Mouse (Mus musculus) megakaryocyte, embryonic 14.5 days (primary cell): ENCODE measurements around the gene Gm20388.

Source experiments
- FLI1 ChIP-seq: IDR thresholded peaks from 2 replicates; pipeline ENCODE4 v1.6.1; 2012; ENCODE audit warnings: low read length, inconsistent platforms, mixed read lengths
- GATA1 ChIP-seq: IDR thresholded peaks from 3 replicates; pipeline ENCODE4 v1.6.1; 2012; ENCODE audit warnings: mixed read lengths, low read length, inconsistent platforms, borderline replicate concordance

- TF ChIP-seq GATA1: no peak
- no peak for TF ChIP-seq FLI1
Measured at GRCm38 (mm10) chr8:120501426-120501825, 590.8 kb downstream of the Gm20388 start.
